Mouse (Mus musculus) myocyte (in vitro differentiated cells): ENCODE measurements around the gene Cbx4. TPM values are rescaled to one million over a fixed set of nuclear protein-coding genes. Genes with fewer than 3 reads are reported as not detected.

Source experiments
- H3K27me3 ChIP-seq: one replicate; pipeline ENCODE4 v1.6.1; 2011; ENCODE audit not compliant: control insufficient read depth, insufficient read depth, insufficient read length
- H3K36me3 ChIP-seq: one replicate; pipeline ENCODE4 v1.6.1; 2011; ENCODE audit not compliant: control insufficient read depth, insufficient read depth
- H3K4me2 ChIP-seq: one replicate; pipeline ENCODE4 v1.6.1; 2011; ENCODE audit warnings: low read depth, control low read depth
- H3K4me3 ChIP-seq: one replicate; pipeline ENCODE4 v1.5.1; 2011; ENCODE audit warnings: mild to moderate bottlenecking, control low read depth, moderate library complexity
- H3K79me2 ChIP-seq: one replicate; pipeline ENCODE4 v1.6.1; 2011; ENCODE audit not compliant: control insufficient read depth, insufficient read depth
- H3ac ChIP-seq: one replicate; pipeline ENCODE4 v1.6.1; 2011; ENCODE audit not compliant: control insufficient read depth, insufficient read length
- CEBPB ChIP-seq: IDR thresholded peaks from 2 replicates; pipeline ENCODE4 v1.6.1; 2011; ENCODE audit warnings: mild to moderate bottlenecking, moderate library complexity; ENCODE audit not compliant: poor library complexity, insufficient read depth, severe bottlenecking
- E2F4 ChIP-seq: IDR thresholded peaks from one replicate; pipeline ENCODE4 v1.6.1; 2011; ENCODE audit warnings: mild to moderate bottlenecking, control low read depth, moderate library complexity; ENCODE audit not compliant: insufficient read depth
- MAX ChIP-seq: IDR thresholded peaks from one replicate; pipeline ENCODE4 v1.6.1; 2011; ENCODE audit warnings: low read depth, mild to moderate bottlenecking, control low read depth
- MYOD1 ChIP-seq, 3 experiments: IDR thresholded peaks; one replicate each; pipeline ENCODE4 v1.6.1; 2011; ENCODE audit warnings: control low read depth in 2 of 3, low read depth in 2 of 3, mild to moderate bottlenecking in 2 of 3, moderate library complexity in 1 of 3; ENCODE audit not compliant: insufficient read length in 2 of 3, control insufficient read depth in 1 of 3
- MYOG ChIP-seq, 3 experiments: IDR thresholded peaks; one replicate each; pipeline ENCODE4 v1.6.1; 2011; ENCODE audit warnings: control low read depth in 2 of 3, low read depth in 2 of 3, mild to moderate bottlenecking in 2 of 3; ENCODE audit not compliant: insufficient read length in 2 of 3, control insufficient read depth in 1 of 3, insufficient read depth in 1 of 3
- POLR2A ChIP-seq: IDR thresholded peaks from one replicate; pipeline ENCODE4 v1.6.1; 2011; ENCODE audit warnings: low read depth, mild to moderate bottlenecking, control low read depth, moderate library complexity; ENCODE audit not compliant: insufficient read length
- POLR2AphosphoS2 ChIP-seq: IDR thresholded peaks from one replicate; pipeline ENCODE4 v1.6.1; 2011; ENCODE audit warnings: low read depth, control low read depth; ENCODE audit not compliant: insufficient read length
- REST ChIP-seq: IDR thresholded peaks from one replicate; pipeline ENCODE4 v1.6.1; 2011; ENCODE audit warnings: mild to moderate bottlenecking, control low read depth, moderate library complexity; ENCODE audit not compliant: insufficient read depth, insufficient read length
- SRF ChIP-seq: IDR thresholded peaks from one replicate; pipeline ENCODE4 v1.6.1; 2011; ENCODE audit warnings: low read depth; ENCODE audit not compliant: control insufficient read depth, insufficient read length
- TCF12 ChIP-seq: IDR thresholded peaks from one replicate; pipeline ENCODE4 v1.6.1; 2011; ENCODE audit warnings: mild to moderate bottlenecking, control low read depth; ENCODE audit not compliant: poor library complexity, insufficient read depth, severe bottlenecking
- TCF3 ChIP-seq: IDR thresholded peaks from one replicate; pipeline ENCODE4 v1.6.1; 2011; ENCODE audit warnings: low read depth, control low read depth; ENCODE audit not compliant: insufficient read length
- USF1 ChIP-seq: IDR thresholded peaks from one replicate; pipeline ENCODE4 v1.6.1; 2011; ENCODE audit warnings: low read depth, mild to moderate bottlenecking, control low read depth, moderate library complexity
- polyA plus RNA-seq: library from polyadenylated mRNA; unstranded; fragments of >200 nt; fragmentation: generic; extraction: Trizol; gene quantifications from one replicate; pipeline ENCODE4 v1.2.1, GENCODE M21; 2012; ENCODE audit warnings: missing spikeins

Cbx4 gene
- polyA plus RNA-seq, 1 experiment, result 29.9 TPM

- Histone ChIP-seq H3ac (no peak overlapping the region), H3K4me3 (peak overlapping the region; percentile 15), H3K79me2 (no peaks in the 10 kb centered on the region), H3K4me2 (peak overlapping the region; percentile 93), H3K36me3 (no peaks in the 10 kb centered on the region), H3K27me3 (peaks cover 14% of the 10 kb centered on the region)
- peak; percentile 100 for TF ChIP-seq SRF
- TF ChIP-seq TCF3, result peak; percentile 11
- TF ChIP-seq POLR2A, result peak; percentile 41
- no peak for TF ChIP-seq MAX
- peak in 1 of 3 experiments; percentile 52 for TF ChIP-seq MYOD1 (IDR thresholded peaks at IDR 0.05; ENCODE audit: control insufficient read depth in 1 of 3, insufficient read length in 2 of 3, low read depth in 2 of 3)
These were observed 32.8 kb downstream of the Cbx4 start for GRCm38 (mm10) chr11:119053257-119053670.

GRCm38 (mm10) chr11:119052661-119053256, 33.3 kb downstream of the Cbx4 start:
- Histone ChIP-seq H3ac (no peak overlapping the region), H3K79me2 (no peaks in the 10 kb centered on the region), H3K27me3 (peaks cover 14% of the 10 kb centered on the region), H3K4me3 (peak overlapping the region; percentile 15), H3K4me2 (peak overlapping the region; percentile 93), H3K36me3 (no peaks in the 10 kb centered on the region)
- no peak for TF ChIP-seq E2F4
- no peak for TF ChIP-seq POLR2AphosphoS2
- TF ChIP-seq MYOD1 (IDR thresholded peaks at IDR 0.05; ENCODE audit: control insufficient read depth in 1 of 3, insufficient read length in 2 of 3, low read depth in 2 of 3), result no peak
- TF ChIP-seq SRF, result no peak
- no peak for TF ChIP-seq TCF12
- no peak for TF ChIP-seq CEBPB
- no peak for TF ChIP-seq MAX
- TF ChIP-seq TCF3, result no peak

DNA sequence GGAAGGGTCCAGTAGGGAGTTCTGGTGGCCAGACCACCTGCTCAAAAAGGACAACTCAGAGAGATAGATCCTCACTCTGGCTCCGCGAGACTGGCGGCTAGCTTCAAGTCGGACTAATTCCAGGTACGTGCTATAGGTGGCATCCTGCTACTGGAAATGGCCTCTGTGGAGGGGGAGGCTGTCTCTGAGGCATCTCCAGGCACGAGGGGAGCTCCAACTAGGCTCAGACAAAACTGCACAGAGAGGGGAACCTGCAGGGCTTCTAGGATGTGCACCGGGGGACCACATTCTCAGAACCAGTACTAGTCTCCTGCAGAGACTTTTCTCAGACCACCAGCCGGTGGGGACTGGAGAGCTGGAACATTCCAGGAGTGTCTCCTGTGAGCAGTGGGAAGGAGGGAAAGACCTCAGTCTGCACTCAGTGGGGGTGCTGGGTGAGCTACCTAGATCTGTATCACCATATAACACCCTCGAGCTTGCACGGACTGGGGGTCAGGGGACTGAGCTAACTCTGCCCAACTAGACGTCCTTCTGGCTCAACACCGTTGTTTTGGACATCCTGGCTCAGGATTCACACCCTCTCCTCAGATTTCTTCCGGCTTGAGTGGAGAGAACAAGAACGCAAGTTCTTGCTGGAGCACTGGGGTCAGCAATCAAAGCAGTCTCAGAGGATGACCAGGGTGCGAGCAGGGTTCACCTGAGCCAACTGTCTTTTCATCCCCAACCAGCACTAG, 33.9 kb downstream of the Cbx4 start:
- TF ChIP-seq TCF3, result no peak
- no peak for TF ChIP-seq POLR2A
- no peak for TF ChIP-seq USF1
- TF ChIP-seq MYOG (IDR thresholded peaks at IDR 0.05; ENCODE audit: control insufficient read depth in 1 of 3, insufficient read depth in 1 of 3, insufficient read length in 2 of 3, low read depth in 2 of 3), result no peak
- TF ChIP-seq SRF, result no peak
- TF ChIP-seq REST, result no peak
- TF ChIP-seq E2F4, result no peak
- no peak for TF ChIP-seq MAX
- no peak for TF ChIP-seq POLR2AphosphoS2
- no peak for TF ChIP-seq CEBPB
- TF ChIP-seq TCF12, result no peak
- TF ChIP-seq MYOD1 (IDR thresholded peaks at IDR 0.05; ENCODE audit: control insufficient read depth in 1 of 3, insufficient read length in 2 of 3, low read depth in 2 of 3), result no peak

GRCm38 (mm10) chr11:119051426-119051825, 34.6 kb downstream of the Cbx4 start:
- Histone ChIP-seq H3K4me2 (no peak overlapping the region), H3K4me3 (no peak overlapping the region), H3K36me3 (no peaks in the 10 kb centered on the region), H3K27me3 (peaks cover 25% of the 10 kb centered on the region), H3ac (no peak overlapping the region), H3K79me2 (no peaks in the 10 kb centered on the region)
- TF ChIP-seq MAX, result no peak
- TF ChIP-seq MYOD1 (IDR thresholded peaks at IDR 0.05; ENCODE audit: control insufficient read depth in 1 of 3, insufficient read length in 2 of 3, low read depth in 2 of 3), result no peak
- TF ChIP-seq POLR2AphosphoS2, result no peak
- no peak for TF ChIP-seq TCF3
- TF ChIP-seq SRF, result no peak
- TF ChIP-seq E2F4, result no peak
- no peak for TF ChIP-seq MYOG (IDR thresholded peaks at IDR 0.05; ENCODE audit: control insufficient read depth in 1 of 3, insufficient read depth in 1 of 3, insufficient read length in 2 of 3, low read depth in 2 of 3)
- TF ChIP-seq REST, result no peak
- TF ChIP-seq USF1, result no peak
- no peak for TF ChIP-seq TCF12
- no peak for TF ChIP-seq CEBPB
- no peak for TF ChIP-seq POLR2A

More for the DNA sequence above, 33.9 kb downstream of the Cbx4 start:
- Histone ChIP-seq H3K4me2 (peak overlapping the region; percentile 93), H3ac (no peak overlapping the region), H3K79me2 (no peaks in the 10 kb centered on the region), H3K4me3 (no peak overlapping the region), H3K36me3 (no peaks in the 10 kb centered on the region), H3K27me3 (peaks cover 19% of the 10 kb centered on the region)
